Mouse (Mus musculus) brain, adult 2 months (tissue): ENCODE results near the gene Mr1.
A peak's percentile ranks its signal among the peaks of the same experiment; 100 is the strongest.

Experiments
- DNase-seq: peaks from one replicate; pipeline ENCODE4 v3.0.0; 2011; ENCODE audit warnings: low read depth, low spot score

Mr1 gene

GRCm38 (mm10) chr1:155127429-155127934, 19.1 kb downstream of the Mr1 start:
- DNase-seq: no peak

DNA sequence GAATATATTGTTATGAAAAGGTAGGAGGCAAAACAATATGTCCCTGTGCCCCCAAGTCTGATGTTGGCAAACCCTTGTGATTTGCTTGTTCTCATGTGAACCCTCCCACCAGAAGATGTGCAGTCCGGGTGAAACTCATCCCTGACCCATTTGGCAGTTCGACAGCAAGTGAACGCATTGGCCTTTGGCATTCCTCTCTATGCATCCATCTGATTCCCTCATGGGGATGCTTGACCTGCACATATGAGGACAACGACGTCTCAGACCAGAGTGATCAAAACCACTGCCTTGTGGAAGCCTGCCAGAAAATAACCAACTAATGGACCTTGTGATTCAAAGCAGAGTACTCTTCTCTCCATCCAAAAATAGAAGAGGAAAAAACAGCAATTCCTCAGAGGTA, 19.9 kb downstream of the Mr1 start:
- no peak for DNase-seq

GRCm38 (mm10) chr1:155124397-155124796, 22.2 kb downstream of the Mr1 start:
- no peak for DNase-seq

- DNase-seq: peak; percentile 90
These were observed 24.4 kb downstream of the Mr1 start for GRCm38 (mm10) chr1:155121977-155122939.

- DNase-seq: no peak
These were observed 26.9 kb downstream of the Mr1 start for GRCm38 (mm10) chr1:155119719-155120118.

- DNase-seq: no peak
These were observed 32.7 kb downstream of the Mr1 start for GRCm38 (mm10) chr1:155113946-155114345.

GRCm38 (mm10) chr1:155112875-155113274, 33.7 kb downstream of the Mr1 start:
- DNase-seq: no peak

DNA sequence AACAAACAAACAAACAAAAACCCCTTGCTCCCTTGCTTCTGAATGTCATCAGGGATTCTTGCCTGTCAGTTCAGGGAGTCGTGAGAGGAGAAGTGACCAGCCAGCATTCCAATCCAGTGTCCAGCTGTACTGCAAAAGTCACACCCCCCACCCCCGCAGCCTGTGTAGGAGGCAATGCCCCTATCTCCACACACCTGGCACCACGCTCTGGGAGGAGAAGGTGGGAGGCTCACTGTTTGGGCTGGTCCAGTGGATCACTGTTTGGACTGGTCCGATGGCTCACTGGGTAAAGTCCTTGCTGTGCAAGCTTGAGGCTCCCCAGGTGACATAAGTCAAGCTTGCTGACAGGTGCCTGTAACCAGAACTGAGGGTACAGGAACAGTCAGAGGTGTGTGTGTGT, 34.5 kb downstream of the Mr1 start:
- no peak for DNase-seq

GRCm38 (mm10) chr1:155111491-155111890, 35.1 kb downstream of the Mr1 start:
- DNase-seq: no peak

DNA sequence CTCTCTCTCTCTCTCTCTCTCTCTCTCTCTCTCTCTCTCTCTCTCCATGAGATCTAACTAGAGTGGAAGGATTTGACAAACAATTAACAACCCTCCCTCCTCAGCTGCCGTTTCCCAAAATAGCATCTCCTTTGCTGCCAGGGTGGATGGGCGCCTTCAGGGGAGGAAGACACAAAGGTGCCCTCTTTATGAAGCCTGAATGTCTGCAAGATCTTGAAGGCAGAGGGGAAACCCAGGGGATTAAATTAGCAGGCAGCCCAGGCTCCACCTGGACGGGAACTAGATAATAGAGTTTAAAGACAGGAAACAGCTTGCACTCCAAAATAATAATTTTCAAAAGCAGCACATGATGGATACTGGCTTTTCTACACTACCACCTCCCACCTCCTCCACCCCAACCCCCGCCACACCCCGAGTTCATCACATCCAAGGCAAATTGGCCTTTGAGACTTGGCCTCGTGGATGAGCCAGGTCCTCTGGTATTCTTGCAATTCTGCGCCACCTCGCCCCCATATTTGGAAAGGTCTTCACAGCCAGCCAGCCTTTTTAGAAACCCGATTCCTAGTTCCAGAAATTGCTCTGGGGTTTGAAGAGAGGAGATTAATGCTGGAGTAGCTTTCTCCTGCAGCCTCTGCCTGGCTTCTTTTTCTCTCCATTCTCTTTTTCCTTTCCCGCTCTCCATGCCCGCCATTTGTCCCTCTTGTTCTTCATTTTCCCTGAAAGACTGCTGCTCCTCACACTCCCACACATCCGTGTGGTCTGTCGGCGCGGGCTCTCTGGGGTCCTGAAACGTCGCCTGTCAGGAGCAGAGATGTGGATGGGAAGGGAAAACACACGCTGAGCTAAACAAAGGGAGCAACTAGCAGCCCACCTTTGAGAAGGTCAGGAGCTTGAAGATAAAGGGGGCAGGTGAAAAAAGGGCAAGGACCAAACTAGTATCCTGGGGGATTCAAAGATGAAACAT, 36.9 kb downstream of the Mr1 start:
- peak; percentile 45 for DNase-seq

DNA sequence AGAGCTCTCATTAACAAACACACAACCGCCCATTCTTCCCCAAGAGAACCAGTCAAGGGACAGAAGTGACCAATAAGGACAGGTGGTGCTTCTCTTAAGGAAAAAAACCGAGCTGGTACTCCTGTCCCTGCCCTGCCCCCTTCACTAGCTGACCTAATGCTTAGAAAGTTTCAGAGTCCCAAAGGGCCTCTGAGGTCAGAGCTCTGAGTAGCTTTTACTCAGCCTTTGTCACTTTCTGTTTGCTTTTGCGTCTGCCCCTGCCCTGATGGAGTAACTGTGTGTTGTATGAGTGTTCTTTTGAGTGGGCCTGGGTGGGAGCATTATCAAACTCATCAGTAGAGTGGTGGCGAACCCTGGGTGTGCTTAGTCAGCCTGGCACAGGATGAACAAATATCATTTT, 38.2 kb downstream of the Mr1 start:
- DNase-seq: no peak

DNA sequence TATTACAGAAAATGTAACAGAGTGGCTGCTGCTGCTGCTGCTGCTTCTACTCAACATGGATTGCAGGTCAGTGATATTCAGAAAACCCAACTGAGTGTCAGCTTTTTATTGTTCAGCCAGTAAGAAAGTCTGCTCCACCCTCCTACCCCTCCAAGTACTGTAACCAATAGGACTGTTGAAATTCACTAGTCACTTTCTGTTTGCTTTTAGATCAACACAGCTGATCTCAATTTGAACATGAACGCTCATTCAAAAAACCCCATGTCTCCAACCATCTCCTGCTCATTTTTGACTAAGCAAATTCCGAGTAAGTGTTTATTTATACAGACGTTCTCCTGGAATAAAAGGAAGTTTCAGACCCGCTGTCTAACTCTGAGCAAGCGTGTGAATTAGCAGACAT, 38.8 kb downstream of the Mr1 start:
- no peak for DNase-seq

DNA sequence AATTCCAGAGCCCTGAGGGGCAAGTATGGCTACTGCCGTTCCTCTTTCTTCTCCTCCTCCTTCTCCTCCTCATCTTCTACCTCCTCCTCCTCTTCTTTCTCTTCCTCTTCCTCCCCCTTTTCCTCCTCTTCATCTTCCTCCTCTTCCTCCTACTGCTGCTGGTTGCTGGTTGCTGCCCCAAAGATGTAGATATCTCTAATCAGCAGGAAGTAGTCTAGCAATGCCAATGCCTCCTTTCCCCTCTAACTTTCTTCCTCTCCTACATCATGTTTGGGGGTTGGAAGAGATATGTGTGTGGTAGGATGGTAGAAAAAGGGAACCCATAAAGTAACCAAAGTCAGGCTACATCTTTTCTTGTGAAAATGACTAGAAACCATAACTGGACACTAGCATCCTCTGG, 40.3 kb downstream of the Mr1 start:
- DNase-seq: no peak

DNA sequence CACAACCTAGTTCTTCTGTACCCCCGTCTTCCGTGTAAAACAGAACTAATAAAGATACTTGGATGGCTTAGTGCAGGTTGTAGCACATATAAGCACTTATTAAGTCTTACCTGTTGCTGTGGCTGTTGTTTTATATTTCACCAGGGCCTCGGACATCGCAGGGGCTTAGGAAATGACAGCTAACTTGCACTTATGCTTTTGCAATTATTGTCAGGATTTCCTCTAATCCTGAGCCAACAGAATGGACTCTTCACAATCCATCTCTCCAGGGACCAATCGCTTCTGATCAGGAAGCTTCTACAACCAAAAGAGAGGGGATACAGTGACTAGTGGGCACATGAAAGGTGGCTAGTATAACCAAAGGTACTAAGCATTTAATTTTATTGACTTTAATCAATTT, 42.6 kb downstream of the Mr1 start:
- DNase-seq: no peak

- no peak for DNase-seq
These were observed 44.0 kb downstream of the Mr1 start for GRCm38 (mm10) chr1:155102631-155103030.

- peak; percentile 98 for DNase-seq
These were observed 47.2 kb downstream of the Mr1 start, which contains the start of gene Ier5 for GRCm38 (mm10) chr1:155099280-155099848. TSS of gene Ier5 (minus strand) at chr1:155099636.

DNA sequence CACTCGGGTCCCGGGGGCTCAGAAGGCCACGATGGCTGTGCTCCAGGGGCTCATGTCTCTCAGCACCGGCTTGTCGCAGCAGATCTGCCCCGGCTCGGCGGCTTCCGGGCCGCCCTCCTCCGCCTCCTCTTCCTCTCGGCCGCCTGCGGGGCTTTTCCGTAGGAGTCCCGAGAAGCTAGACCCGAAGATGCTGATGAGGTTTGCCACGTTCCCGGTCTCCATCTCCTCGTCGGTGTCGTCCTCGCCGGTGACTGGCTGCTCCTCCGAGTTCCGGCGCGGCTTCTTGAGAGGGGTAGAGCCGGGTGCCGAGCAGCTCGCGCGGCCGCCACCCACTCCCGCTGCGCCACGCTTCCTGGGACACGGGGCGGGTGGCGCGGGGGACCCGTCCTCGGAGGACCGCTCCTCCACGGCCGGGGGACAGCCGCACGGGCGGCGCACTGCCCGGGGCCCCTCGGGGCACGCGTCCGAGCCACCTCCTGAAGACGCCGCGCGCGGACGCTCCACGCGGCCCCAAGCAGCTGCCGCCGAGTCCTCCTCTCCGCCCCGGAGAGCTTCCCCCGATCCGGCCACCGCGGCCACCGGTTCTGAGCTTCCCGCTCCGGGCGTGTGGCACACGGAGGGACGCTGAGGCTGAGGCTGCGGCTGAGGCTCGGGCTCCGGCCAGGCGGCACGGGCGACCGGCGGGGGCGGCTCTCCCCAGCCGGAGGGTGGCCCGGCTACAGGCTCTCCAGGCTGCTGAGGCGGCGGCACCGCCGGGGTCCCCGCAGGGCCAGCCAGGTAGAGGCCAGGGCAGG, 47.9 kb downstream of the Mr1 start:
- DNase-seq: peak; percentile 66

DNA sequence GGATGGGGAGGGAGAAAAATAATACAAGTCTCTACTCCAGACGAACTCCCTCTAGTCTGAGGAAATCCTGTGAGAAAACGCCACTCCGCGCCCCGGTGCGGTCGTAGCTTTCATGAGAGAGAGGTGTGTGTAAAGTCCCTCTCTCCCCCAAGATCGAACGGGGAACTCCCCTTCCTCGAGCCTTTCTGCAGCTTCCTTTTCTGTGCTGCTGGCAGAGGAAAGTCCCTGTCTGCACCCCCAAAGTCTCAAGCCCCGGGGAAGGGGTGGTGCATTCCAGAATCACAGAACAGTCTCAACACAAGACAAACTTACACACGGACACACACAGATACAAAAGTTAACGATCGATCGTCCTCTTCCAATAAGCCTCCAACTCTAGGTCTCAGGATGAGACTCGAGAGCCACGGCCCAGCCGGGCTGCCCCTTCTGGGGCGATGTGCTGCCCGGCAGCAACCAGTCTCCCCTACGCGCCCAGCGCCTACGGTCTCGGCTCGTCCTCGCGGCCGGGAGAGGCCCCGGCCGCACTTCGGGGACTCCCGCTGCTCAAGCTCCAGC, 48.6 kb downstream of the Mr1 start:
- peak; percentile 58 for DNase-seq

DNA sequence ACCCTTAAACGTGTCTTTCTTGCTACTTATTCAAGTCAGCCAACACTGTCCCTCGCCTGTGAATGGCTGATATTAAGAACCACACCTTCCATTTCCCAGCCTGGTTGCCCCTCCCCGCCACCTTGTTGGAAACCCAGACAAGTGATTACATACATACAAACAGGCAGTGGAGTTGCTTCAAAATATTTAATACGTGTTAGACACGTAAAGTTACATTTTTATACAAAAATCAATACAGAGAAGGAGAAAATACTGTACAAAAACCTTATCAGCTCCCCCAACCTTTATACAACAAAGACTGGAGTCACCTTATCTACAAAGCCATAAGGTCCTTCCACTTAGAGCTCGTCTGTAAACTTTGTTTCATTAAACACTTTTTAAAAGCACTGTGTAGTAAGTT, 49.3 kb downstream of the Mr1 start:
- no peak for DNase-seq

- no peak for DNase-seq
These were observed 49.9 kb downstream of the Mr1 start for GRCm38 (mm10) chr1:155096620-155097261.
